Mouse (Mus musculus) midbrain, embryonic 14.5 days (tissue): Measurements from ENCODE around the gene Pdpn. TPM values are rescaled to one million over a fixed set of nuclear protein-coding genes. Genes with fewer than 3 reads are reported as not detected.

Experiments
- ATAC-seq: fragments of 200-750 bp; cut with Nextera tagmentation; 2 replicates; pipeline ENCODE4 v1.8.0; 2017; ENCODE audit warnings: moderate number of reproducible peaks, moderate library complexity; ENCODE audit not compliant: low FRiP score, low TSS enrichment
- DNase-seq: peaks from one replicate; pipeline ENCODE4 v3.0.0-alpha.2; 2015
- H3K27ac ChIP-seq: fragments of 300-500 bp; sonication (generic); replicated peaks from 2 replicates; pipeline ENCODE4 v1.5.1; 2014; ENCODE audit warnings: mild to moderate bottlenecking, low read depth, low read length, moderate library complexity
- H3K27me3 ChIP-seq: fragments of 300-500 bp; sonication (generic); 2 replicates; pipeline ENCODE4 v1.6.1; 2014; ENCODE audit warnings: low read length, control low read depth, mixed read lengths; ENCODE audit not compliant: control insufficient read depth, insufficient read depth
- H3K36me3 ChIP-seq: fragments of 300-500 bp; sonication (generic); 2 replicates; pipeline ENCODE4 v1.6.1; 2014; ENCODE audit warnings: low read length, control low read depth; ENCODE audit not compliant: control insufficient read depth, insufficient read depth
- H3K4me1 ChIP-seq: fragments of 300-500 bp; sonication (generic); 2 replicates; pipeline ENCODE4 v1.6.1; 2014; ENCODE audit warnings: mild to moderate bottlenecking, antibody characterized with exemption, low read length, control low read depth; ENCODE audit not compliant: control insufficient read depth, insufficient read depth
- H3K4me2 ChIP-seq: fragments of 300-500 bp; sonication (generic); 2 replicates; pipeline ENCODE4 v1.6.1; 2014; ENCODE audit warnings: mild to moderate bottlenecking, low read length, moderate library complexity
- H3K4me3 ChIP-seq: fragments of 300-500 bp; sonication (generic); replicated peaks from 2 replicates; pipeline ENCODE4 v1.5.1; 2014; ENCODE audit warnings: low read depth, low read length
- H3K9ac ChIP-seq: fragments of 300-500 bp; sonication (generic); replicated peaks from 2 replicates; pipeline ENCODE4 v1.6.1; 2014; ENCODE audit warnings: mild to moderate bottlenecking, low read length, moderate library complexity
- H3K9me3 ChIP-seq: fragments of 300-500 bp; sonication (generic); 2 replicates; pipeline ENCODE4 v1.6.1; 2016; ENCODE audit warnings: low read length, control low read depth, mixed read lengths; ENCODE audit not compliant: control insufficient read depth
- WGBS: fragments of 180-500 bp; shearing (Covaris S2); extraction: QIAGEN DNeasy Blood & Tissue Kit; methylation state at CpG from one replicate; pipeline ENCODE4 v1.1.7; 2014; 5-methylcytosine and 5-hydroxymethylcytosine counted together
- polyA plus RNA-seq: library from polyadenylated mRNA; unstranded; fragments of >200 nt; fragmentation: Nextera tagmentation; extraction: Ambion mirVana; gene quantifications from 2 replicates; pipeline ENCODE4 v1.2.1, GENCODE M21; 2014

Pdpn gene
- polyA plus RNA-seq, 1 experiment from 2014 or later = 61.2 TPM

DNA sequence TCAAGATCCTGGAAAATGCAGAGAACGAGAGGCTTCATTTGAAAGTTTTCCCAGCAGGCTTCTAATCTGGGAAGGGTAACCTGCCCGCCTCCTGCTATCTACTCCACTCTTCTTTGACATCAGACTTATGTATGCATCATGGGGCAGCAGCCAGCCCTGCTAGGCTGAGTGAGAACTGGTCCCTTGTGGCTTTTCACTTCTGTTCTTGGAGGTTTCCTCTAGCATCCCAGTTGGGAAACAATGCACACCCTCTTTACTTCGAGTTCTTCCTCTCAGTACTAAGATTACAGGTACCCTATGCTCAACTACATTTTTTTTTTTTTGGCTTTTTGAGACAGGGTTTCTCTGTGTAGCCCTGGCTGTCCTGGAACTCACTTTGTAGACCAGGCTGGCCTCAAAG lies 28.5 kb downstream of the Pdpn start:
- WGBS = 82% methylated on average over 3 of the region's 3 CpGs
- H3K4me3 ChIP-seq = no peak overlapping the region

GRCm38 (mm10) chr4:143262696-143263095 lies 36.7 kb downstream of the Pdpn start:
- H3K27ac ChIP-seq = no peak overlapping the region
- H3K4me2 ChIP-seq = no peak overlapping the region
- no peaks in the 10 kb centered on the region for H3K9me3 ChIP-seq
- no peaks in the 10 kb centered on the region for H3K27me3 ChIP-seq
- DNase-seq (no peak), ATAC-seq (no peak)
- WGBS = 72% methylated on average over 12 of the region's 12 CpGs
- H3K36me3 ChIP-seq = peaks cover 3% of the 10 kb centered on the region; the same call in 1 of the 2 replicates
- H3K9ac ChIP-seq = no peak overlapping the region
- no peaks in the 10 kb centered on the region for H3K4me1 ChIP-seq
- H3K4me3 ChIP-seq = no peak overlapping the region

More for the DNA sequence above, 28.5 kb downstream of the Pdpn start:
- no peaks in the 10 kb centered on the region for H3K9me3 ChIP-seq
- no peak for ATAC-seq
- no peak overlapping the region for H3K4me2 ChIP-seq
- H3K9ac ChIP-seq = no peak overlapping the region
- H3K27ac ChIP-seq = no peak overlapping the region
- no peaks in the 10 kb centered on the region for H3K27me3 ChIP-seq
- DNase-seq = no peak
- peaks cover 3% of the 10 kb centered on the region; the same call in 1 of the 2 replicates for H3K36me3 ChIP-seq
- no peaks in the 10 kb centered on the region for H3K4me1 ChIP-seq

DNA sequence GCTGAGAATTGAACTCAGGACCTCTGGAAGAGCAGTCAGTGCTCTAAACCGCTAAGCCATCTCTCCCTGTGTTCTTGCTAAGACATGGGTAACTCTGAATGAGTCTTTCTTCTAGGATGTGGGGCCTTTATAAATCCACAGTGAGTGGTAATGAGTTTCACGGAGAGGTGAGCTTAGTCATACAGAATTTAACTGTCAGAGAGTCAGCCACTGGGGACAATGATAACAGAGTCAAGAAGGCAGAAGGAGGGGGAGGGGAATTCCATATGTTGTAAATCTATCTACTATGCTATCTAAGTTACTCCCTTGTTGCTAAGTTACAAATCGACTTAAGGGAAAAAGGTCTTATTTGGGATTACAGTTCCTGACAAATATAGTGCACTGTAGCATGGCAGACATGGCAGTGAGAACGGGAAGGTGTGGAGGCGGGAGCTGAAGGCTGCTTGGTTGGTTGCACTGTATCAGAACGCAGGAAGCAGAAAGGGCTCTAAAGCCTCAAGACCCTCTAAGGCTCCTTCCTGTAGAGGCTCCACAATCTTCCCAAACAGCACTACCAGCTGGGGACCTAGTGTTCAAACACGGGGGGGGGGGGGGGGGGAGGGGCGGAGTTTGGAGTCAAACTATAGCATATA lies 39.5 kb downstream of the Pdpn start:
- H3K36me3 ChIP-seq = no peaks in the 10 kb centered on the region
- no peaks in the 10 kb centered on the region for H3K27me3 ChIP-seq
- H3K4me1 ChIP-seq = no peaks in the 10 kb centered on the region
- H3K4me2 ChIP-seq = no peak overlapping the region
- H3K9ac ChIP-seq = no peak overlapping the region
- no peaks in the 10 kb centered on the region for H3K9me3 ChIP-seq
- H3K27ac ChIP-seq = no peak overlapping the region
- no peak overlapping the region for H3K4me3 ChIP-seq
- DNase-seq (peak; percentile 58), ATAC-seq (no peak; the same call in 1 of the 2 replicates)
- 48% methylated on average over 8 of the region's 8 CpGs for WGBS

- H3K4me2 ChIP-seq = peak overlapping the region; percentile 22; the same call in 1 of the 2 replicates
- WGBS = 41% methylated on average over 19 of the region's 19 CpGs
- ATAC-seq (no peak; the same call in 1 of the 2 replicates), DNase-seq (peak; percentile 57)
- H3K27ac ChIP-seq = no peak overlapping the region
- no peak overlapping the region for H3K4me3 ChIP-seq
- H3K27me3 ChIP-seq = no peaks in the 10 kb centered on the region
- no peaks in the 10 kb centered on the region for H3K9me3 ChIP-seq
- no peak overlapping the region for H3K9ac ChIP-seq
- H3K36me3 ChIP-seq = no peaks in the 10 kb centered on the region
- no peaks in the 10 kb centered on the region for H3K4me1 ChIP-seq
Observed at GRCm38 (mm10) chr4:143258517-143258916, 40.8 kb downstream of the Pdpn start.

DNA sequence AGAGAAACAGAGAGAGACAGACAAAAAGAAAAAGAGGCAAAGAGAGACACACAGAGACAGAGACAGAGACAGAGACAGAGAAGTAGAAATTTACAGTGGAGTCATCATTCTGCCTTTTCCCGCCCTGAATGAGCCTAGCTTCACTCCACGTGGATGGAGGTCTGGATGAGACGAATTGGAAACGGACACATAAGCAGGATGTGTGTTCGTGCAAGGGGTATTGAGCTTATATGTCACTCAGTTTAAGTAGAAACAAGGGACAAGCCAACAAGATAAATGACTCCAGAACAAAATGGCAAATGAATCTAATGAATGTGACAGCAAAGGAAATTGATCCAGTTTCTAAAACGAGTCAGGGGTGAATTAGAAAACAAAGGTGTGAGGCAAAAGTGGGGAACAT lies 41.4 kb downstream of the Pdpn start:
- no peak for DNase-seq
- Histone ChIP-seq H3K4me1 (no peaks in the 10 kb centered on the region), H3K9ac (no peak overlapping the region), H3K4me3 (no peak overlapping the region), H3K27me3 (no peaks in the 10 kb centered on the region), H3K27ac (no peak overlapping the region), H3K4me2 (no peak overlapping the region), H3K36me3 (no peaks in the 10 kb centered on the region), H3K9me3 (no peaks in the 10 kb centered on the region)
- 67% methylated on average over 6 of the region's 6 CpGs for WGBS
- no peak for ATAC-seq

- ATAC-seq (no peak), DNase-seq (no peak)
- Histone ChIP-seq H3K27ac (no peak overlapping the region), H3K27me3 (no peaks in the 10 kb centered on the region), H3K9me3 (no peaks in the 10 kb centered on the region), H3K4me2 (no peak overlapping the region), H3K9ac (no peak overlapping the region), H3K4me3 (no peak overlapping the region), H3K4me1 (no peaks in the 10 kb centered on the region), H3K36me3 (no peaks in the 10 kb centered on the region)
- WGBS = 86% methylated on average over 8 of the region's 8 CpGs
Observed at GRCm38 (mm10) chr4:143255541-143255940, 43.8 kb downstream of the Pdpn start.

DNA sequence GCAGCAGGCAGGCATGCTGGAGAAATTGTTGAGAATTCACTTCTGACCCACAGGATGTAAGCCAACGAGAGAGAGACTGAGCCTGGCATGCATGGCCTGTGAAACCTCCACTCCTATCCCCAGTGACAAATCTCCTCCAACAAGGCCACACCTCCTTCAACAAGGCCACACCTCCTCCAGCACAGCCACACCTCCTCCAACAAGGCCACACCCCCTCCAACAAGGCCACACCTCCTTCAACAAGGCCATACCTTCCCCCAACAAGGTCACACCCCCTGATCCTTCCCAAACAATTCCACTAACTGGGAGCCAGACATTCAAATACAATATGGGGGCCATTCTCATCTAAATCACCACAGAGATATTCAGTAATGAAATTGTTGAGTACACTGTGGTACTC lies 46.0 kb downstream of the Pdpn start:
- Histone ChIP-seq H3K4me2 (no peak overlapping the region), H3K4me1 (no peaks in the 10 kb centered on the region), H3K27ac (no peak overlapping the region), H3K9ac (no peak overlapping the region), H3K36me3 (no peaks in the 10 kb centered on the region), H3K9me3 (no peaks in the 10 kb centered on the region), H3K27me3 (no peaks in the 10 kb centered on the region), H3K4me3 (no peak overlapping the region)
- ATAC-seq = no peak
- no peak for DNase-seq
- WGBS = 94% methylated on average over 1 of the region's 1 CpGs

GRCm38 (mm10) chr4:143248050-143248449 lies 51.3 kb downstream of the Pdpn start:
- DNase-seq = no peak
- no peak overlapping the region for H3K4me2 ChIP-seq
- no peak overlapping the region for H3K27ac ChIP-seq
- no peak overlapping the region for H3K9ac ChIP-seq
- no peak for ATAC-seq
- H3K27me3 ChIP-seq = no peaks in the 10 kb centered on the region
- H3K36me3 ChIP-seq = no peaks in the 10 kb centered on the region
- 78% methylated on average over 5 of the region's 5 CpGs for WGBS
- no peaks in the 10 kb centered on the region for H3K4me1 ChIP-seq
- no peaks in the 10 kb centered on the region for H3K9me3 ChIP-seq
- H3K4me3 ChIP-seq = no peak overlapping the region

DNA sequence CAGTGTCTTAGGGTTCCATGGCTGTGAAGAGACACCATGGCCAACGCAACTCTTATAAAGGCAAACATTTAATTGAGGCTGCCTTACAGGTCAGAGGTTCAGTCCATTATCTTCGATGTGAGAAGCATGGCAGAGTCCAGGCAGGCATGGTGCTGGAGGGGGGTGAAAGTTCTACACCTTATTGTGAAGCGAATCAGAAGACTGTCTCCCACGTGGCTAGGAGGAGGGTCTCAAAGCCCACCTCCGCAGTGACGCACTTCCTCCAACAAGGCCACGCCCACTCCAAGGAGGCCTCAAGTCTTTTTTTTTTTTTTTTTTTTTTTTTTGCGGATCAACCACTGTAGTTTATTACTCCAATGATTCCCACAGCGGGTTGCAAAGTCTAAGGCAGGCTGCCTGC lies 58.1 kb downstream of the Pdpn start:
- H3K27me3 ChIP-seq = no peaks in the 10 kb centered on the region
- H3K4me2 ChIP-seq = no peak overlapping the region
- 80% methylated on average over 9 of the region's 9 CpGs for WGBS
- no peaks in the 10 kb centered on the region for H3K4me1 ChIP-seq
- H3K36me3 ChIP-seq = no peaks in the 10 kb centered on the region
- no peak overlapping the region for H3K27ac ChIP-seq
- H3K4me3 ChIP-seq = no peak overlapping the region
- H3K9me3 ChIP-seq = no peaks in the 10 kb centered on the region
- no peak for ATAC-seq
- no peak for DNase-seq
- H3K9ac ChIP-seq = no peak overlapping the region
